ENCODE assay signal across 29 mouse cellular contexts in the genomic region with DNA sequence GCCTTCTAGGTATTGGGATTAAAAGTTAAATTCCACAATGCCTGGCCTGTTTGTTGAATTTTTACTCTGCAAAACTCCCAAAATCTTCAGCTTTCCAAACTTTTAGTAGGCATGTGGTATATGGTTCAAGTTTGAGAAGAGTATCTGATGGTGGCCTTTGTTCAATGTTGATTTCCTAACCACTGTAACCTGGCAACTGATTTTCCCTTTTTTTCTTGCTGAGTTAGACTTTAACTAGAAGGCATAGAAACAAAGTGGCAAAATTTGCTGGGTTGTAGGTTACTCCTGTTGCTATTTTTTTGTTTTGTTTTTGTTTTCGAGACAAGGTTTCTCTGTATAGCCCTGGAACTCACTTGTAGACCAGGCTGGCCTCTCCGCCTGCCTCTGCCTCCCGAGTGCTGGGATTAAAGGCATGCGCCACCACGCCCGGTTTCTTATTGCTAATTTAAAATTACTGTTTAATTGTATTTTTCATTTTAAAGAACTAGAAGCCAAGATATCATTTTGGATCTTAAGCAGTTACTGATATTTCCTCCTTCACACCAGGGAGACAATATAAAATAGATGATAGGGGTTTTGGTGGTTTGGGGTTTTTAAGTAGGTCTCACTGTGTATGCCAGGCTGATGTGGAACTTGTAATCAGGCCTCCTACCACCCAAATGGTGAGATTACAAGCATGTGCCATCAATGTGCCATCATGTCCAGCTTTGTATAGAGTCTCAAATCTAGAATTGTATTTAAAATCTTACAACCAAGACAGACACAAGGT. TPM values are rescaled to one million over a fixed set of nuclear protein-coding genes. Genes with fewer than 3 reads are reported as not detected.
DNase-seq lines count a peak whose midpoint lies in the region; ATAC-seq and TF ChIP-seq lines count a peak whose summit lies in the region.
"Had no signal": no experiment of that assay in that cellular context is flagged by ENCODE, and none has a peak within 500 bp of the region (broad histone marks: within the 10 kb centered on the region; RNA-seq: fewer than 3 reads in every experiment).

No protein-coding gene starts in this region.

- TF ChIP-seq POLR2A in CH12.LX (IDR thresholded peaks at IDR 0.05; ENCODE audit: low read depth, low read length), result no peak

- 90% methylated on average over 6 of the region's 6 CpGs for WGBS in intestine, embryonic 14.5 days
- 93% methylated on average over 6 of the region's 6 CpGs for WGBS in intestine, embryonic 16.5 days
- WGBS in embryonic facial prominence, embryonic 10.5 days, result 92% methylated on average over 6 of the region's 6 CpGs
- 74% methylated on average over 6 of the region's 6 CpGs for WGBS in liver, embryonic 15.5 days (ENCODE audit: insufficient replicate concordance)
- WGBS in midbrain, embryonic 10.5 days, result 94% methylated on average over 6 of the region's 6 CpGs

- no peak for ATAC-seq in intestine, embryonic 14.5 days (replicated peaks; ENCODE audit: low FRiP score, low TSS enrichment, low read depth)
- no peak for ATAC-seq in intestine, embryonic 16.5 days
- no peak for ATAC-seq in liver, embryonic 15.5 days (ENCODE audit: insufficient read depth)
- ATAC-seq: forebrain, embryonic 15.5 days; hindbrain, postnatal 0 days; intestine, postnatal 0 days had no signal

- no peaks in the 10 kb centered on the region for H3K27me3 ChIP-seq in intestine, embryonic 14.5 days (replicated peaks; ENCODE audit: control insufficient read depth, insufficient read depth, low read length)
- no peaks in the 10 kb centered on the region for H3K27me3 ChIP-seq in intestine, embryonic 16.5 days (replicated peaks; ENCODE audit: control insufficient read depth, insufficient read depth, low read length)
- H3K27me3 ChIP-seq in CH12.LX (replicated peaks), result no peaks in the 10 kb centered on the region
- no peaks in the 10 kb centered on the region for H3K27me3 ChIP-seq in embryonic facial prominence, embryonic 10.5 days (replicated peaks; ENCODE audit: low read depth, poor library complexity, severe bottlenecking)
- H3K27me3 ChIP-seq in liver, embryonic 15.5 days, result no peaks in the 10 kb centered on the region
- no peaks in the 10 kb centered on the region for H3K27me3 ChIP-seq in midbrain, embryonic 10.5 days (ENCODE audit: low read depth, poor library complexity, severe bottlenecking)
- H3K27me3 ChIP-seq: embryonic facial prominence, embryonic 13.5 days; forebrain, embryonic 15.5 days; heart, embryonic 15.5 days; lung, embryonic 15.5 days; neural tube, embryonic 15.5 days had no signal

- H3K4me3 ChIP-seq in intestine, embryonic 14.5 days (ENCODE audit: low read depth, low read length), result no peak overlapping the region
- H3K4me3 ChIP-seq in intestine, embryonic 16.5 days (ENCODE audit: low read length), result no peak overlapping the region
- peak overlapping the region in 1 of 3 experiments; percentile 35 for H3K4me3 ChIP-seq in CH12.LX (replicated peaks in 1 of 3; ENCODE audit: low read depth in 2 of 3, low read length in 2 of 3, poor library complexity in 1 of 3)
- 0 out of 2 replicates have a peak overlapping the region, but pooled peaks have one; percentile 13 for H3K4me3 ChIP-seq in embryonic facial prominence, embryonic 10.5 days
- no peak overlapping the region; the same call in 1 of the 2 replicates for H3K4me3 ChIP-seq in liver, embryonic 15.5 days (replicated peaks)
- no peak overlapping the region for H3K4me3 ChIP-seq in midbrain, embryonic 10.5 days
- H3K4me3 ChIP-seq: forebrain, embryonic 15.5 days; heart, embryonic 10.5 days; heart, embryonic 15.5 days; lung, embryonic 15.5 days; neural tube, embryonic 15.5 days had no signal

- in situ Hi-C loops in CH12.LX (cut with MboI; ENCODE audit: low pct_ligation_motif_present, low pct_unique_long_range_greater_than_20kb, low sequenced_read_pairs), result no loop called here

- no peak for TF ChIP-seq CTCF in CH12.LX (conservative IDR thresholded peaks at IDR 0.05 in 1 of 2, IDR thresholded peaks at IDR 0.05 in 1 of 2; ENCODE audit: low read depth in 2 of 2, low read length in 2 of 2)

- H3K9me3 ChIP-seq in intestine, embryonic 14.5 days (ENCODE audit: control insufficient read depth, low read length), result no peaks in the 10 kb centered on the region
- no peaks in the 10 kb centered on the region for H3K9me3 ChIP-seq in intestine, embryonic 16.5 days (ENCODE audit: control insufficient read depth, low read length)
- no peaks in the 10 kb centered on the region for H3K9me3 ChIP-seq in CH12.LX (replicated peaks; ENCODE audit: low read length)
- H3K9me3 ChIP-seq in embryonic facial prominence, embryonic 10.5 days, result no peaks in the 10 kb centered on the region
- H3K9me3 ChIP-seq in liver, embryonic 15.5 days (replicated peaks), result no peaks in the 10 kb centered on the region
- no peaks in the 10 kb centered on the region for H3K9me3 ChIP-seq in midbrain, embryonic 10.5 days (replicated peaks)
- H3K9me3 ChIP-seq: embryonic facial prominence, embryonic 13.5 days; forebrain, embryonic 10.5 days; forebrain, embryonic 15.5 days; heart, embryonic 10.5 days; heart, embryonic 15.5 days; lung, embryonic 15.5 days; neural tube, embryonic 15.5 days had no signal

- TF ChIP-seq RAD21 in CH12.LX (IDR thresholded peaks at IDR 0.05; ENCODE audit: low read depth, low read length), result no peak

- peaks cover 82% of the 10 kb centered on the region for H3K79me2 ChIP-seq in CH12.LX (replicated peaks; ENCODE audit: control insufficient read depth, extremely low read depth, insufficient read depth, poor library complexity, severe bottlenecking)

- no peak overlapping the region for H3K27ac ChIP-seq in intestine, embryonic 14.5 days (ENCODE audit: low read depth)
- H3K27ac ChIP-seq in intestine, embryonic 16.5 days (ENCODE audit: low read length), result no peak overlapping the region
- no peak overlapping the region for H3K27ac ChIP-seq in CH12.LX (ENCODE audit: insufficient read depth, low read depth)
- no peak overlapping the region for H3K27ac ChIP-seq in embryonic facial prominence, embryonic 10.5 days (replicated peaks)
- H3K27ac ChIP-seq in liver, embryonic 15.5 days (replicated peaks), result no peak overlapping the region
- H3K27ac ChIP-seq in midbrain, embryonic 10.5 days (replicated peaks), result no peak overlapping the region
- H3K27ac ChIP-seq: embryonic facial prominence, embryonic 13.5 days; forebrain, embryonic 10.5 days; forebrain, embryonic 15.5 days; heart, embryonic 10.5 days; heart, embryonic 15.5 days; hindbrain, postnatal 0 days; lung, embryonic 15.5 days; neural tube, embryonic 15.5 days had no signal

- peaks cover 18% of the 10 kb centered on the region for H3K36me3 ChIP-seq in intestine, embryonic 14.5 days (ENCODE audit: control insufficient read depth, insufficient read depth, low read length)
- H3K36me3 ChIP-seq in intestine, embryonic 16.5 days (ENCODE audit: control insufficient read depth, insufficient read depth, low read length), result no peaks in the 10 kb centered on the region; the same call in none of the 2 replicates
- H3K36me3 ChIP-seq in CH12.LX (replicated peaks in 1 of 2; ENCODE audit: control insufficient read depth in 1 of 2, insufficient read depth in 1 of 2, low read length in 1 of 2), result peaks cover 11 to 51% of the 10 kb centered on the region in 2 experiments
- H3K36me3 ChIP-seq in embryonic facial prominence, embryonic 10.5 days (replicated peaks), result peaks cover 67% of the 10 kb centered on the region
- H3K36me3 ChIP-seq in liver, embryonic 15.5 days (replicated peaks), result peaks cover 40% of the 10 kb centered on the region
- H3K36me3 ChIP-seq in midbrain, embryonic 10.5 days, result peaks cover 62% of the 10 kb centered on the region
- H3K36me3 ChIP-seq: forebrain, embryonic 15.5 days had no signal

- dilution Hi-C loops in CH12.LX (cut with MboI; ENCODE audit: extremely low pct_ligation_motif_present, extremely low pct_unique_long_range_greater_than_20kb, low sequenced_read_pairs), result no loop called here

- 0 out of 2 replicates have a peak overlapping the region, but pooled peaks have one; percentile 13 for H3K4me2 ChIP-seq in intestine, embryonic 14.5 days (ENCODE audit: low read length)
- H3K4me2 ChIP-seq in intestine, embryonic 16.5 days (ENCODE audit: low read depth, low read length), result no peak overlapping the region
- H3K4me2 ChIP-seq in CH12.LX (ENCODE audit: insufficient read depth, low read depth, poor library complexity, severe bottlenecking), result peak overlapping the region; percentile 82
- H3K4me2 ChIP-seq in liver, embryonic 15.5 days, result peak overlapping the region; percentile 47
- H3K4me2 ChIP-seq: embryonic facial prominence, embryonic 13.5 days; forebrain, embryonic 15.5 days; lung, embryonic 15.5 days; neural tube, embryonic 15.5 days had no signal

- H3K9ac ChIP-seq in intestine, embryonic 14.5 days (ENCODE audit: low read length), result no peak overlapping the region
- no peak overlapping the region for H3K9ac ChIP-seq in intestine, embryonic 16.5 days (ENCODE audit: low read depth, low read length)
- H3K9ac ChIP-seq in CH12.LX (ENCODE audit: insufficient read depth, low read depth), result peak overlapping the region; percentile 46
- no peak overlapping the region for H3K9ac ChIP-seq in liver, embryonic 15.5 days
- H3K9ac ChIP-seq: embryonic facial prominence, embryonic 13.5 days; forebrain, embryonic 15.5 days; heart, embryonic 15.5 days; lung, embryonic 15.5 days; neural tube, embryonic 15.5 days had no signal

- TF ChIP-seq EP300 in CH12.LX (IDR thresholded peaks at IDR 0.05; ENCODE audit: low read length), result no peak

- DNase-seq in intestine, embryonic 14.5 days (ENCODE audit: low spot score), result no peak
- DNase-seq in CH12.LX (ENCODE audit: extremely low read depth), result no peak
- no peak for DNase-seq in embryonic facial prominence, embryonic 10.5 days (ENCODE audit: low spot score)
- no peak for DNase-seq in midbrain, embryonic 10.5 days (ENCODE audit: low spot score)
- no peak for DNase-seq in spleen, adult 18-20 months
- no peak for DNase-seq in cerebellum, postnatal 10 days
- DNase-seq: adrenal gland, postnatal 14 days; cerebellum, adult 11 months; cerebellum, adult 9-10 months; embryo, embryonic 11 days; gastrocnemius, postnatal 25 days; heart, adult 11 months; kidney, postnatal 4 days; layer of hippocampus, postnatal 36 days; left cerebral cortex, postnatal 4 days; midbrain, embryonic 14.5 days; thymus, adult 2 months; thymus, postnatal 36 days had no signal

- H3K4me1 ChIP-seq in intestine, embryonic 14.5 days (replicated peaks; ENCODE audit: control insufficient read depth, insufficient read depth, low read length), result peaks cover 18% of the 10 kb centered on the region
- peaks cover 19% of the 10 kb centered on the region for H3K4me1 ChIP-seq in intestine, embryonic 16.5 days (ENCODE audit: control insufficient read depth, insufficient read depth, low read length)
- H3K4me1 ChIP-seq in CH12.LX (ENCODE audit: control insufficient read depth in 1 of 2, insufficient read depth in 2 of 2), result peaks cover 7 to 57% of the 10 kb centered on the region in 2 experiments; a peak in 3 of 4 replicates
- H3K4me1 ChIP-seq in embryonic facial prominence, embryonic 10.5 days, result peaks cover 28% of the 10 kb centered on the region
- peaks cover 64% of the 10 kb centered on the region for H3K4me1 ChIP-seq in liver, embryonic 15.5 days (replicated peaks)
- peaks cover 36% of the 10 kb centered on the region for H3K4me1 ChIP-seq in midbrain, embryonic 10.5 days

RNA-seq across cellular contexts. Expression of gene Ptges3, which starts 3.7 kb away (rescaled TPM):
- 465 and 489 TPM in 2 replicates for polyA plus RNA-seq in intestine, embryonic 14.5 days (2014; fragmentation: Nextera tagmentation; extraction: Ambion mirVana)
- polyA plus RNA-seq in intestine, embryonic 16.5 days (2015; fragmentation: Nextera tagmentation; extraction: Ambion mirVana), result 371 and 401 TPM in 2 replicates
- 124 and 176 TPM in 2 replicates for total RNA-seq in CH12.LX (2012; rRNA removed)
- total RNA-seq in CH12.LX (2014; rRNA removed), result 196 and 210 TPM in 2 replicates
- polyA plus RNA-seq in CH12.LX (2012; ENCODE audit: insufficient read length, low read depth), result 247 and 274 TPM in 2 replicates
- polyA plus RNA-seq in embryonic facial prominence, embryonic 10.5 days (2016; fragmentation: Nextera tagmentation; extraction: Ambion mirVana), result 711 and 729 TPM in 2 replicates
- polyA plus RNA-seq in liver, embryonic 15.5 days (2015; fragmentation: Nextera tagmentation; extraction: Ambion mirVana), result 188 and 217 TPM in 2 replicates
- polyA plus RNA-seq in midbrain, embryonic 10.5 days (2016; fragmentation: Nextera tagmentation; extraction: Ambion mirVana), result 669 and 729 TPM in 2 replicates

RNA-seq across cellular contexts. Expression of gene Atp5b, which starts 20.7 kb away (rescaled TPM):
- 2,618 and 2,654 TPM in 2 replicates for polyA plus RNA-seq in intestine, embryonic 14.5 days (2014; fragmentation: Nextera tagmentation; extraction: Ambion mirVana)
- 3,551 and 3,599 TPM in 2 replicates for polyA plus RNA-seq in intestine, embryonic 16.5 days (2015; fragmentation: Nextera tagmentation; extraction: Ambion mirVana)
- total RNA-seq in CH12.LX (2012; rRNA removed) (1,695 and 1,781 TPM in 2 replicates), CH12.LX (2014; rRNA removed) (1,737 and 1,775 TPM in 2 replicates)
- polyA plus RNA-seq in CH12.LX (2012; ENCODE audit: insufficient read length, low read depth), result 1,504 and 1,607 TPM in 2 replicates
- polyA plus RNA-seq in embryonic facial prominence, embryonic 10.5 days (2016; fragmentation: Nextera tagmentation; extraction: Ambion mirVana), result 2,197 and 2,277 TPM in 2 replicates
- polyA plus RNA-seq in liver, embryonic 15.5 days (2015; fragmentation: Nextera tagmentation; extraction: Ambion mirVana), result 1,834 and 1,894 TPM in 2 replicates
- polyA plus RNA-seq in midbrain, embryonic 10.5 days (2016; fragmentation: Nextera tagmentation; extraction: Ambion mirVana), result 2,205 and 2,316 TPM in 2 replicates

RNA-seq across cellular contexts. Expression of gene Naca, which starts 27.0 kb away (rescaled TPM):
- polyA plus RNA-seq in intestine, embryonic 14.5 days (2014; fragmentation: Nextera tagmentation; extraction: Ambion mirVana), result 929 and 986 TPM in 2 replicates
- polyA plus RNA-seq in intestine, embryonic 16.5 days (2015; fragmentation: Nextera tagmentation; extraction: Ambion mirVana), result 686 and 732 TPM in 2 replicates
- total RNA-seq in CH12.LX (2012; rRNA removed), result 1,257 and 1,396 TPM in 2 replicates
- total RNA-seq in CH12.LX (2014; rRNA removed), result 1,670 and 1,798 TPM in 2 replicates
- polyA plus RNA-seq in CH12.LX (2012; ENCODE audit: insufficient read length, low read depth), result 1,330 and 1,397 TPM in 2 replicates
- polyA plus RNA-seq in embryonic facial prominence, embryonic 10.5 days (2016; fragmentation: Nextera tagmentation; extraction: Ambion mirVana), result 907 and 927 TPM in 2 replicates
- polyA plus RNA-seq in liver, embryonic 15.5 days (2015; fragmentation: Nextera tagmentation; extraction: Ambion mirVana), result 312 and 355 TPM in 2 replicates
- polyA plus RNA-seq in midbrain, embryonic 10.5 days (2016; fragmentation: Nextera tagmentation; extraction: Ambion mirVana), result 814 and 925 TPM in 2 replicates

RNA-seq across cellular contexts. Expression of gene Baz2a, which starts 29.0 kb away (rescaled TPM):
- polyA plus RNA-seq in intestine, embryonic 14.5 days (2014; fragmentation: Nextera tagmentation; extraction: Ambion mirVana), result 23.7 and 26.2 TPM in 2 replicates
- polyA plus RNA-seq in intestine, embryonic 16.5 days (2015; fragmentation: Nextera tagmentation; extraction: Ambion mirVana), result 9.6 and 10.1 TPM in 2 replicates
- total RNA-seq in CH12.LX (2012; rRNA removed) (11.8 and 12.8 TPM in 2 replicates), CH12.LX (2014; rRNA removed) (4.5 and 5.4 TPM in 2 replicates)
- 29.5 and 34.0 TPM in 2 replicates for polyA plus RNA-seq in CH12.LX (2012; ENCODE audit: insufficient read length, low read depth)
- polyA plus RNA-seq in embryonic facial prominence, embryonic 10.5 days (2016; fragmentation: Nextera tagmentation; extraction: Ambion mirVana), result 14.7 and 17.5 TPM in 2 replicates
- 6.8 and 7.0 TPM in 2 replicates for polyA plus RNA-seq in liver, embryonic 15.5 days (2015; fragmentation: Nextera tagmentation; extraction: Ambion mirVana)
- polyA plus RNA-seq in midbrain, embryonic 10.5 days (2016; fragmentation: Nextera tagmentation; extraction: Ambion mirVana), result 14.3 and 16.7 TPM in 2 replicates

RNA-seq across cellular contexts. Expression of gene Prim1, which starts 47.4 kb away (rescaled TPM):
- 85.8 and 89.1 TPM in 2 replicates for polyA plus RNA-seq in intestine, embryonic 14.5 days (2014; fragmentation: Nextera tagmentation; extraction: Ambion mirVana)
- polyA plus RNA-seq in intestine, embryonic 16.5 days (2015; fragmentation: Nextera tagmentation; extraction: Ambion mirVana), result 56.3 and 66.1 TPM in 2 replicates
- total RNA-seq in CH12.LX (2012; rRNA removed) (69.5 and 79.6 TPM in 2 replicates), CH12.LX (2014; rRNA removed) (151 and 171 TPM in 2 replicates)
- 101 and 102 TPM in 2 replicates for polyA plus RNA-seq in CH12.LX (2012; ENCODE audit: insufficient read length, low read depth)
- 106 and 111 TPM in 2 replicates for polyA plus RNA-seq in embryonic facial prominence, embryonic 10.5 days (2016; fragmentation: Nextera tagmentation; extraction: Ambion mirVana)
- polyA plus RNA-seq in liver, embryonic 15.5 days (2015; fragmentation: Nextera tagmentation; extraction: Ambion mirVana), result 66.9 and 69.3 TPM in 2 replicates
- 105 and 114 TPM in 2 replicates for polyA plus RNA-seq in midbrain, embryonic 10.5 days (2016; fragmentation: Nextera tagmentation; extraction: Ambion mirVana)
